Mouse (Mus musculus): ENCODE measurements at regions not wholly inside any gene's neighbourhood (a gene's known extent, or its start where the extent isn't known, plus 50 kb on each side); places are given as distances from the start of the nearest gene placed in this dataset.

- Histone ChIP-seq H3K9ac (no peak overlapping the region), H3K4me3 (no peak overlapping the region), H3K4me2 (no peak overlapping the region), H3K27ac (no peak overlapping the region), H3K4me1 (peaks cover 10% of the 10 kb centered on the region; the same call in 1 of the 2 replicates), H3K9me3 (no peaks in the 10 kb centered on the region), H3K27me3 (no peaks in the 10 kb centered on the region; the same call in 1 of the 2 replicates), H3K36me3 (no peaks in the 10 kb centered on the region)
- WGBS: 94% methylated on average over 8 of the region's 8 CpGs
- no peak for ATAC-seq (ENCODE audit: insufficient number of reproducible peaks, insufficient read depth, low FRiP score, low TSS enrichment, low read depth)
Measured at GRCm38 (mm10) chr3:52859266-52859825, 157.7 kb downstream of the Cog6 start.

GRCm38 (mm10) chr3:52858259-52858658, 158.8 kb downstream of the Cog6 start:
- no peak overlapping the region for H3K9ac ChIP-seq
- H3K9me3 ChIP-seq: no peaks in the 10 kb centered on the region
- 92% methylated on average over 9 of the region's 9 CpGs for WGBS
- H3K4me3 ChIP-seq: no peak overlapping the region
- ATAC-seq (ENCODE audit: insufficient number of reproducible peaks, insufficient read depth, low FRiP score, low TSS enrichment, low read depth): no peak
- no peaks in the 10 kb centered on the region for H3K36me3 ChIP-seq
- no peak overlapping the region for H3K4me2 ChIP-seq
- no peak overlapping the region for H3K27ac ChIP-seq
- H3K4me1 ChIP-seq: peaks cover 10% of the 10 kb centered on the region; the same call in 1 of the 2 replicates
- H3K27me3 ChIP-seq: no peaks in the 10 kb centered on the region; the same call in 1 of the 2 replicates

GRCm38 (mm10) chr3:52857076-52857475, 160.0 kb downstream of the Cog6 start:
- no peaks in the 10 kb centered on the region for H3K36me3 ChIP-seq
- no peak overlapping the region for H3K27ac ChIP-seq
- WGBS: 69% methylated on average over 3 of the region's 3 CpGs
- H3K4me2 ChIP-seq: no peak overlapping the region
- ATAC-seq (ENCODE audit: insufficient number of reproducible peaks, insufficient read depth, low FRiP score, low TSS enrichment, low read depth): no peak
- H3K9me3 ChIP-seq: no peaks in the 10 kb centered on the region
- peaks cover 10% of the 10 kb centered on the region; the same call in 1 of the 2 replicates for H3K4me1 ChIP-seq
- no peak overlapping the region for H3K9ac ChIP-seq
- H3K27me3 ChIP-seq: no peaks in the 10 kb centered on the region; the same call in 1 of the 2 replicates
- H3K4me3 ChIP-seq: no peak overlapping the region

- H3K4me2 ChIP-seq: no peak overlapping the region
- H3K9me3 ChIP-seq: no peaks in the 10 kb centered on the region
- no peak overlapping the region for H3K27ac ChIP-seq
- WGBS: 91% methylated on average over 7 of the region's 7 CpGs
- no peaks in the 10 kb centered on the region for H3K36me3 ChIP-seq
- no peak for ATAC-seq (ENCODE audit: insufficient number of reproducible peaks, insufficient read depth, low FRiP score, low TSS enrichment, low read depth)
- no peak overlapping the region for H3K4me3 ChIP-seq
- no peak overlapping the region for H3K9ac ChIP-seq
- H3K27me3 ChIP-seq: peaks cover 7% of the 10 kb centered on the region; the same call in 1 of the 2 replicates
- H3K4me1 ChIP-seq: no peaks in the 10 kb centered on the region
Measured at GRCm38 (mm10) chr3:52854560-52854959, 162.5 kb downstream of the Cog6 start.

GRCm38 (mm10) chr3:52853126-52853525, 163.9 kb downstream of the Cog6 start:
- Histone ChIP-seq H3K4me2 (no peak overlapping the region), H3K4me1 (no peaks in the 10 kb centered on the region), H3K36me3 (no peaks in the 10 kb centered on the region), H3K9me3 (no peaks in the 10 kb centered on the region), H3K27me3 (peaks cover 7% of the 10 kb centered on the region; the same call in 1 of the 2 replicates), H3K9ac (no peak overlapping the region), H3K4me3 (no peak overlapping the region), H3K27ac (no peak overlapping the region)
- WGBS: 90% methylated on average over 3 of the region's 3 CpGs
- no peak for ATAC-seq (ENCODE audit: insufficient number of reproducible peaks, insufficient read depth, low FRiP score, low TSS enrichment, low read depth)

- no peaks in the 10 kb centered on the region for H3K36me3 ChIP-seq
- H3K4me3 ChIP-seq: no peak overlapping the region
- H3K9ac ChIP-seq: no peak overlapping the region
- H3K27me3 ChIP-seq: peaks cover 2% of the 10 kb centered on the region; the same call in 1 of the 2 replicates
- H3K4me1 ChIP-seq: peaks cover 2% of the 10 kb centered on the region
- no peaks in the 10 kb centered on the region for H3K9me3 ChIP-seq
- H3K4me2 ChIP-seq: no peak overlapping the region
- no peak for ATAC-seq (ENCODE audit: insufficient number of reproducible peaks, insufficient read depth, low FRiP score, low TSS enrichment, low read depth)
- no peak overlapping the region for H3K27ac ChIP-seq
Measured at GRCm38 (mm10) chr3:52845166-52845565, 171.9 kb downstream of the Cog6 start.

GRCm38 (mm10) chr3:52843998-52844397, 173.0 kb downstream of the Cog6 start:
- H3K36me3 ChIP-seq: no peaks in the 10 kb centered on the region
- 21% methylated on average over 7 of the region's 7 CpGs for WGBS
- no peak overlapping the region for H3K27ac ChIP-seq
- H3K4me2 ChIP-seq: no peak overlapping the region; the same call in 1 of the 2 replicates
- H3K9me3 ChIP-seq: no peaks in the 10 kb centered on the region
- peaks cover 4% of the 10 kb centered on the region for H3K4me1 ChIP-seq
- ATAC-seq (ENCODE audit: insufficient number of reproducible peaks, insufficient read depth, low FRiP score, low TSS enrichment, low read depth): no peak
- peaks cover 5% of the 10 kb centered on the region; the same call in 1 of the 2 replicates for H3K27me3 ChIP-seq
- no peak overlapping the region for H3K9ac ChIP-seq
- H3K4me3 ChIP-seq: no peak overlapping the region

- 82% methylated on average over 10 of the region's 10 CpGs for WGBS
Measured at GRCm38 (mm10) chr3:52842866-52843425, 174.1 kb downstream of the Cog6 start.

GRCm38 (mm10) chr3:52840160-52840953, 176.7 kb downstream of the Cog6 start:
- ATAC-seq (ENCODE audit: insufficient number of reproducible peaks, insufficient read depth, low FRiP score, low TSS enrichment, low read depth): no peak
- WGBS: 45% methylated on average over 12 of the region's 12 CpGs
- Histone ChIP-seq H3K9ac (no peak overlapping the region), H3K9me3 (no peaks in the 10 kb centered on the region), H3K4me2 (no peak overlapping the region), H3K4me3 (no peak overlapping the region), H3K4me1 (peaks cover 4% of the 10 kb centered on the region), H3K27ac (no peak overlapping the region), H3K36me3 (no peaks in the 10 kb centered on the region), H3K27me3 (peaks cover 19% of the 10 kb centered on the region)

More at GRCm38 (mm10) chr3:52842866-52843425, 174.1 kb downstream of the Cog6 start:
- H3K4me1 ChIP-seq: peaks cover 4% of the 10 kb centered on the region
- no peak overlapping the region for H3K4me2 ChIP-seq
- H3K36me3 ChIP-seq: no peaks in the 10 kb centered on the region
- peaks cover 15% of the 10 kb centered on the region for H3K27me3 ChIP-seq
- ATAC-seq (ENCODE audit: insufficient number of reproducible peaks, insufficient read depth, low FRiP score, low TSS enrichment, low read depth): no peak
- H3K9ac ChIP-seq: no peak overlapping the region
- H3K4me3 ChIP-seq: no peak overlapping the region
- H3K27ac ChIP-seq: no peak overlapping the region
- no peaks in the 10 kb centered on the region for H3K9me3 ChIP-seq

- no peak overlapping the region for H3K4me3 ChIP-seq
- no peaks in the 10 kb centered on the region for H3K36me3 ChIP-seq
- peaks cover 19% of the 10 kb centered on the region for H3K27me3 ChIP-seq
- H3K9ac ChIP-seq: no peak overlapping the region
- H3K4me1 ChIP-seq: peaks cover 4% of the 10 kb centered on the region
- no peak for ATAC-seq (ENCODE audit: insufficient number of reproducible peaks, insufficient read depth, low FRiP score, low TSS enrichment, low read depth)
- H3K4me2 ChIP-seq: no peak overlapping the region
- no peak overlapping the region for H3K27ac ChIP-seq
- 90% methylated on average over 14 of the region's 14 CpGs for WGBS
- no peaks in the 10 kb centered on the region for H3K9me3 ChIP-seq
Measured at GRCm38 (mm10) chr3:52838020-52838419, 179.0 kb downstream of the Cog6 start.

- Histone ChIP-seq H3K4me1 (peaks cover 4% of the 10 kb centered on the region), H3K27ac (no peak overlapping the region), H3K4me2 (no peak overlapping the region), H3K4me3 (no peak overlapping the region), H3K36me3 (no peaks in the 10 kb centered on the region), H3K9ac (no peak overlapping the region), H3K27me3 (peaks cover 19% of the 10 kb centered on the region), H3K9me3 (no peaks in the 10 kb centered on the region)
- no peak for ATAC-seq (ENCODE audit: insufficient number of reproducible peaks, insufficient read depth, low FRiP score, low TSS enrichment, low read depth)
- WGBS: 58% methylated on average over 4 of the region's 4 CpGs
Measured at GRCm38 (mm10) chr3:52837527-52837926, 179.5 kb downstream of the Cog6 start.

GRCm38 (mm10) chr3:52836780-52837179, 180.3 kb downstream of the Cog6 start:
- 20% methylated on average over 8 of the region's 8 CpGs for WGBS
- H3K9me3 ChIP-seq: no peaks in the 10 kb centered on the region
- H3K4me3 ChIP-seq: no peak overlapping the region
- H3K27ac ChIP-seq: no peak overlapping the region
- peaks cover 4% of the 10 kb centered on the region for H3K4me1 ChIP-seq
- no peak for ATAC-seq (ENCODE audit: insufficient number of reproducible peaks, insufficient read depth, low FRiP score, low TSS enrichment, low read depth)
- H3K27me3 ChIP-seq: peaks cover 19% of the 10 kb centered on the region
- H3K9ac ChIP-seq: no peak overlapping the region
- H3K36me3 ChIP-seq: no peaks in the 10 kb centered on the region
- H3K4me2 ChIP-seq: no peak overlapping the region
